Mouse (Mus musculus): ENCODE measurements around the gene Gfy. TPM values are rescaled to one million over a fixed set of nuclear protein-coding genes. Genes with fewer than 3 reads are reported as not detected.

Gene Gfy
- polyA plus RNA-seq, 1 experiment from 2014 or later = not detected

DNA sequence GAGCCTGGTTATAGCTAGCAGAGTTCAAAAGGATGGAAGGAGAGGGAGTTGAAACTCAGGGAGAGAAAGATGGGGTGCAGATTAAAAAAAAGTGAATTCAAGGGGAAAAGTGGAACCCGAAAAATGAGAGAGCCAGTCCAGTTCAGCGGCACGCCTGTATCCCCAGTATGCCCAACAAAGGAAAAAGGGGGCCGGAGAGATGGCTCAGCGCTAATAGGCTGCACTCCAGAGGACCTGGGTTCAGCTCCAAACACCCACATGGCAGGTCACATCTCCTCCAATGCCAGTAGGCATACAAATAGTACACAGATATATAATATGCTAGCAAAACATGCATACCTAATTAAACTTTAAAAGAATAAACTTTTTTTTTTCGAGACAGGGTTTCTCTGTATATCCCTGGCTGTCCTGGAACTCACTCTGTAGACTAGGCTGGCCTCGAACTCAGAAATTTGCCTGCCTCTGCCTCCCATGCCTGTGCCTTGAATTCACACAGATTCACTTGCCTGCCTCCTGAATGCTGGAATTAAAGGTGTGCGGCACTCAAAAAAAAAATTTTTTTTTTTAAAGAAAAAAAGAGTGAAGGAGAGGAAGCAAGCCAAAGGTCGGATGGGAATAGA lies 16.3 kb downstream of the Gfy start:
- WGBS = 70% methylated on average over 9 of the region's 9 CpGs
- ATAC-seq (replicated peaks) = no peak
- Histone ChIP-seq H3K4me1 (peaks cover 40% of the 10 kb centered on the region), H3K9ac (replicated peaks) (no peak overlapping the region), H3K27ac (replicated peaks) (no peak overlapping the region), H3K9me3 (no peaks in the 10 kb centered on the region), H3K4me3 (peak overlapping the region; percentile 49; the same call in 1 of the 2 replicates), H3K36me3 (0 out of 2 replicates have a peak, but pooled peaks cover 2% of the 10 kb centered on the region), H3K4me2 (replicated peaks) (no peak overlapping the region), H3K27me3 (peaks cover 45% of the 10 kb centered on the region)

DNA sequence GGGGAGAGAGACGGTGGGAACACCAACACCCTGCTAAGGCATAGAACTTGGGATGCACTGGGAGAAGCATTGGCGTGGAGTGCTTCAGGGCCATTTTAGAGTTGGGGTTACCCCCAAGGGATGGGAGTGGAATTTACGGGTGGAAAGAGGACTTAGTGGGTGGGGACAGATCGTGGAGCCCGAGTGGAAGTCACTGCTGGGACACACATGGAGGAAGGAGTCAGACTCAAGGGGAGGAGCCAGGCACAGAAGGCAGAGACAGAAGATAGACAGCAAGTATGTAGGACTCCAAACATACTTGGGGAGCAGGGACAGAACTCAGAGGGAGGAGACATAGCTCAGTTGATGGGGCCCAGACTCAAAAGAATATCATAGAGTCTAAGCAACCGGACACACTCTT lies 16.8 kb downstream of the Gfy start:
- no peak overlapping the region; the same call in 1 of the 2 replicates for H3K9ac ChIP-seq (replicated peaks)
- H3K4me1 ChIP-seq = peaks cover 34% of the 10 kb centered on the region
- peak overlapping the region; percentile 26 for H3K27ac ChIP-seq (replicated peaks)
- H3K27me3 ChIP-seq = peaks cover 40% of the 10 kb centered on the region
- H3K4me2 ChIP-seq (replicated peaks) = peak overlapping the region; percentile 44
- ATAC-seq (replicated peaks) = no peak
- no peaks in the 10 kb centered on the region for H3K9me3 ChIP-seq
- H3K36me3 ChIP-seq = 0 out of 2 replicates have a peak, but pooled peaks cover 2% of the 10 kb centered on the region
- peak overlapping the region; percentile 32 for H3K4me3 ChIP-seq
- 23% methylated on average over 6 of the region's 6 CpGs for WGBS

DNA sequence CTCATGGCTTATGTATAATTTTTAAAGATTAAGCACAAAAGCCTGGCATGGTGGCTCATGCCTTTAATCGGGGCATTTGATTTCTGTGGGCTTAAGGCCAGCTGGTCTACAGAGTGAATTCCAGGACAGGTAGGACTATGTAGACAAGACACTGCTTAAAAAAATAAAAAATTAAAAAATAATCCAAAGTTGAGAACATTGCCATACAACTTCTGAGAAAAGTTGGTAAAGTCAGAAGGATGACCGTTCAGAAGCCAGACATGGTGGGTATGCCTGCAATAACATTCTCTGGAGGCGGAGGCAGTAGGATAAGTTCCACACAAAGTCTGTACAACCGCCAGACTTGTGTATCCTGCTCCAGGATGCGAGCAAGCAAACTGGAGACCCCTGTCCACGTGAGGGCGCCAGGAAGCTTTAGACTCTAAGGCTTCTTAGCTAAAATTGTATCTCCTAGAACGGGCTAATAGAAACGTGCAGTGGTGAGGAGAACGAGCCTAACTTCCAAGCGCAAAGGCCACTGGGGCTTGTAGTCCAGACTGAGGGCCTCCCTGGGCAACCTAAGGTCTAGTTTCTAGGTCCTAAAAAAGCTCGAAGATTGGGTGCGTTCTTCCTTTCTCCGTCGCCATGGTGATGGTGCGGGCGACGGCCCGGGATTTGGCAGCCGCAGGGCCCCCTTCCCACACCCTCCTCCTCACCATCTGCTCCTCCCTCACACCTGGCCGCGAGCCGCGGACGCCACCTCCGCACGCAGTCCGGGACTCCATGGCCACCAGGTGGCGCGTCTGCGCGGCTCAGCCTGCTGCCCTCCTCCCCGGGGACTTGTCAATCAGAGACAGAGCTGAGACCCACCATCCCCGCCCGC lies 17.5 kb downstream of the Gfy start:
- H3K9me3 ChIP-seq = no peaks in the 10 kb centered on the region
- 4% methylated on average over 35 of the region's 35 CpGs for WGBS
- no peak overlapping the region; the same call in 1 of the 2 replicates for H3K9ac ChIP-seq (replicated peaks)
- peaks cover 29% of the 10 kb centered on the region for H3K4me1 ChIP-seq
- H3K4me2 ChIP-seq (replicated peaks) = peak overlapping the region; percentile 44
- ATAC-seq (replicated peaks) = peak; percentile 89
- peak overlapping the region; percentile 32 for H3K4me3 ChIP-seq
- H3K36me3 ChIP-seq = 0 out of 2 replicates have a peak, but pooled peaks cover 2% of the 10 kb centered on the region
- peak overlapping the region; percentile 26 for H3K27ac ChIP-seq (replicated peaks)
- peaks cover 37% of the 10 kb centered on the region for H3K27me3 ChIP-seq

DNA sequence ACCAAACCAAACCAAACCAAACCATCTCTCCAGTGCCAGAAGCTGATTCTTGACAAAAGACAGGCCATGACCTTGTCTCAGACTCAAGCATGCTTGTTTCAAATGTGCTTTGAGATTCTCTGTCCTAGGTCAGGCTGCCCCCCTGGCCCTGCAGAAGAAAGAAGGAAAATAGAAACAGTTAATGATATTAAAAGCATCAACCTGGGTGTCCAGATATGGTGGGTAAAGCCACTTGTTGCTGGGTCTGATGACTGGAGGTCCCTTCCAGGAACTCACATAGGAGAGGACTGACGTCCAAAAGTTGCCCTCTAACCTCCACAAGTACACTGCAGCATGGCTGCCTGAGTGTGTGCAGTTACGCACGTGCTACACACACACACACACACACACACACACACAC lies 18.5 kb downstream of the Gfy start:
- Histone ChIP-seq H3K27me3 (peaks cover 27% of the 10 kb centered on the region), H3K27ac (replicated peaks) (no peak overlapping the region), H3K9me3 (no peaks in the 10 kb centered on the region), H3K4me3 (no peak overlapping the region), H3K4me1 (peaks cover 24% of the 10 kb centered on the region), H3K36me3 (0 out of 2 replicates have a peak, but pooled peaks cover 2% of the 10 kb centered on the region), H3K4me2 (replicated peaks) (no peak overlapping the region), H3K9ac (replicated peaks) (no peak overlapping the region)
- 95% methylated on average over 3 of the region's 3 CpGs for WGBS
- no peak for ATAC-seq (replicated peaks)

DNA sequence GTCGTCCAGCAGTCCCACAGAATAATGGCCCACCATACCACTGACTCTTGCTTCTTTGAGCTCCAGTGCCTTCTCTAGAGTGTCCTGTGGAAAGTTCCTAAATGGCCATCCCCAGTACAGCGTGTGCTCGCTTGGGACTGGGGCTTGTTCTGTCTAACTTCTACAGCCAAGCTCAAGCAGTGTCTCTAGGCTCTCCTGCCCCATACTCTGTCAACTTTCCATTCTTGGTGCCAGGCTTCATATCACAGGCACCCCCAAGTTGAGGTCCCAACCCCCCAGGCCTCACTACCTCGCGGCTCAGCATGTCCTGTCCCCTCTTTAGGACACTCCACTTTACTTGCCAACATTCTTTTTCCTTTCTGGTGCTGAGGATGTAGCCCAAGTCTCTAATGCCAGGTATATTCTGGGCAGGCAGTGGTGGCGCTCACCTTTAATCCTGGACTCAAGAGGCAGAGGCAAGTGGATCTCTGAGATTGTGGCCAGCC lies 19.0 kb downstream of the Gfy start:
- no peak overlapping the region for H3K4me3 ChIP-seq
- 0 out of 2 replicates have a peak, but pooled peaks cover 2% of the 10 kb centered on the region for H3K36me3 ChIP-seq
- H3K27ac ChIP-seq (replicated peaks) = no peak overlapping the region
- no peak overlapping the region for H3K4me2 ChIP-seq (replicated peaks)
- no peaks in the 10 kb centered on the region for H3K9me3 ChIP-seq
- H3K27me3 ChIP-seq = peaks cover 22% of the 10 kb centered on the region
- H3K4me1 ChIP-seq = peaks cover 24% of the 10 kb centered on the region
- ATAC-seq (replicated peaks) = no peak
- no peak overlapping the region for H3K9ac ChIP-seq (replicated peaks)
- WGBS = 91% methylated on average over 6 of the region's 6 CpGs

DNA sequence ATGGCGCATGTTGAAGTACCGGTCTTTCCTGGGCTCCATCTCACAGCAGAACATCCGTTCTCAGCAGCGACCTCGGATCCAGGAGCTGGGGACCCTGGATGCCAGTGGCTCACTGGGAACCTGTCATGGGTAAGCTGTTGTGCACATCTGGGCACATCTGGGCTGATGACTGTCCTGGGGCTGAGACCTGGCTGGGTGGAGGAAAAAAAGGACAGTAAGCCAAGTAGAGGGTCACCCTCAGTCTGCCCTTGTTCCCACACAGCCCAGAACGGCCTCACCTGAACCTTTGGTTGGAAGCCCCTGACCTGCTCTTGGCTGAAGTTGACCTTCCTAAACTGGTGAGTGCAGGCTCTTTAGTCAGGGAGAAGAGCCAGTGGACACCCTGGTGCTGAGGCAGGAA lies 20.4 kb downstream of the Gfy start:
- Histone ChIP-seq H3K4me2 (replicated peaks) (no peak overlapping the region), H3K27ac (replicated peaks) (no peak overlapping the region), H3K27me3 (peaks cover 9% of the 10 kb centered on the region), H3K4me3 (no peak overlapping the region), H3K36me3 (0 out of 2 replicates have a peak, but pooled peaks cover 2% of the 10 kb centered on the region), H3K9me3 (no peaks in the 10 kb centered on the region), H3K9ac (replicated peaks) (no peak overlapping the region), H3K4me1 (peaks cover 28% of the 10 kb centered on the region)
- ATAC-seq (replicated peaks) = no peak
- 93% methylated on average over 6 of the region's 6 CpGs for WGBS

DNA sequence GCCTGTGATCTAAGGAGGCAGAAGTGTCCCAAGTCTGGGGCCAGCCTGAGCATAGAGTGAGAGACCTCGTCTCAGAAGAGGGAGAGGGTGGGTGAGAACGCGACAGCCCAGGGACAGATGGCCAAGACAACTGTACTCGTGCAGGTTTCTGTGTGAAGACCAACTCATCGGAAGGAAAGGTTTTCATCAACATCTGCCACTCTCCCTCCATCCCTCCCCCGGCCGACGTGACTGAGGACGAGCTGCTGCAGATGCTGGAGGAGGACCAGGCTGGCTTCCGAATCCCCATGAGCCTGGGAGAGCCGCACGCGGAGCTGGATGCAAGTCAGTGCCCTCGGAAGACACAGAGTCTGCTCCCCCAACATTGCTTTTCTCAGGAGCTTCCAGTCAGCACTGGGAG lies 21.9 kb downstream of the Gfy start:
- Histone ChIP-seq H3K36me3 (0 out of 2 replicates have a peak, but pooled peaks cover 2% of the 10 kb centered on the region), H3K9ac (replicated peaks) (no peak overlapping the region), H3K4me2 (replicated peaks) (no peak overlapping the region), H3K27me3 (no peaks in the 10 kb centered on the region), H3K4me1 (peaks cover 23% of the 10 kb centered on the region), H3K4me3 (no peak overlapping the region), H3K9me3 (no peaks in the 10 kb centered on the region), H3K27ac (replicated peaks) (no peak overlapping the region)
- WGBS = 82% methylated on average over 14 of the region's 14 CpGs
- no peak for ATAC-seq (replicated peaks)

DNA sequence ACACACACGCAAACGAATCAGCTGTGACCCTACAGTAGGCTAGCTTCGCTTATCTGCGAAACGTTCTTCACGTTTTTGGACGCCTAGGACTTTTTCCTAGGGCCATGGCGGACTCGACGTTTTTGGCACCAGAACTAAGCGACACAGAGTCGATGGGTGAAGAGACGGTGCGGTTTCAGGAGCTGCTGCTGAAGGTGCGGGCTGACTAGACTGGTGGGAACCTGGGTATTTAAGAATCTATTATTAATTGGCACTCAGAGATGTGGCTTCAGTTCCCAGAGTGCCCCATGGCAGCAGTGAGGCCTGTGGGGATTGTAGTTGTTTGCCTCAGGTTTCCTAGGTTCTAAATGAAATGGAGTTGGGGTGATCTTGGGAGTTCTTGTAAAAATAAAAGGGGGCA lies 23.2 kb downstream of the Gfy start:
- 95% methylated on average over 15 of the region's 15 CpGs for WGBS
- H3K4me2 ChIP-seq (replicated peaks) = no peak overlapping the region
- 0 out of 2 replicates have a peak, but pooled peaks cover 2% of the 10 kb centered on the region for H3K36me3 ChIP-seq
- H3K4me3 ChIP-seq = no peak overlapping the region
- H3K27me3 ChIP-seq = no peaks in the 10 kb centered on the region
- ATAC-seq (replicated peaks) = no peak
- no peaks in the 10 kb centered on the region for H3K9me3 ChIP-seq
- H3K4me1 ChIP-seq = peaks cover 15% of the 10 kb centered on the region
- H3K27ac ChIP-seq (replicated peaks) = no peak overlapping the region
- no peak overlapping the region for H3K9ac ChIP-seq (replicated peaks)

DNA sequence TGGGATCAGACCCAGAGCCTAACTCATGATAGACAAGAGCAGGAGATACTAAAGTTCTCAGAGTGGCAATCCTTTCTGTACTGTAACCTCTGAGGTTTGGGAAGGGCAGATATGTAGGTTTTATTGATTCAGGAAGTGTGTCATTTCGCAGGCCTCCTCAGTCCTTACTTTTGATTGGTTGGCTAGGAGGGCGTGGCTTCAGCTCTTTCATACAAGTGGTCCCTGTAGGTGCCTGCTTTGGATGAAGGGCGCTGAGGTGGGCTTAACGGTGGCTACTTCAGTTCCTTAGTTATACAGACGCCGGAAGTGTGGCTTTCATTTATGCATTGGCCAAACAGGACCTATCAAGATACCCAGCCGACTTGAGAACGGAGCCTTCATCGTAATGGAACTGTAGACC lies 23.8 kb downstream of the Gfy start:
- no peak overlapping the region for H3K9ac ChIP-seq (replicated peaks)
- ATAC-seq (replicated peaks) = no peak
- H3K4me2 ChIP-seq (replicated peaks) = 0 out of 2 replicates have a peak overlapping the region, but pooled peaks have one; percentile 73
- H3K4me1 ChIP-seq = peaks cover 21% of the 10 kb centered on the region
- 0 out of 2 replicates have a peak, but pooled peaks cover 2% of the 10 kb centered on the region for H3K36me3 ChIP-seq
- no peaks in the 10 kb centered on the region for H3K9me3 ChIP-seq
- no peak overlapping the region; the same call in 1 of the 2 replicates for H3K4me3 ChIP-seq
- H3K27ac ChIP-seq (replicated peaks) = no peak overlapping the region
- 87% methylated on average over 9 of the region's 9 CpGs for WGBS
- H3K27me3 ChIP-seq = no peaks in the 10 kb centered on the region

DNA sequence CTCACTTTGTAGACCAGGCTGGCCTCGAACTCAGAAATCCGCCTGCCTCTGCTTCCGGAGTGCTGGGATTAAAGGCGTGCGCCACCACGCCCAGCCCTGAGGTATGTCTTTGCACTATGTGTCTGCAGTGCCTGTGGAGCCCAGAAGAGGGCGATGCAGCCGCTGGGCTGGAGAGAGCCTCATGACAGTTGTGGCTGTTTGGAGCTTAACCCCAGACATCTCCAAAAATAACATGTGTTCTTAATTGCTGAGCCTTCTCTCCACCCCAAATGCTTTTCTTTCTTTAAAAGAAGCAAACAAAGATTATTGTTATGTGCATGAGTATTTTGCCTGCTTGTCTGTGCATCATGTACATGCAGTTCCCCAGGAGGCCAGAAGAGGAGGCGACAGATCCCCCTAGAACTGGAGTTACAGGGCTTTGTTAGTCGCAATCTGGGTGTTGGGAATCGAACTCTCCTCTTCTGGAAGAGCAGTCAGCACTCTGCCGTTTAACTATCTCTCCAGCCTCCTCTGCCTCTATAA lies 24.3 kb downstream of the Gfy start:
- Histone ChIP-seq H3K4me3 (peak overlapping the region; percentile 79), H3K36me3 (0 out of 2 replicates have a peak, but pooled peaks cover 2% of the 10 kb centered on the region), H3K27ac (replicated peaks) (peak overlapping the region; percentile 98), H3K4me2 (replicated peaks) (peak overlapping the region; percentile 73), H3K4me1 (peaks cover 21% of the 10 kb centered on the region), H3K9me3 (no peaks in the 10 kb centered on the region), H3K27me3 (no peaks in the 10 kb centered on the region), H3K9ac (replicated peaks) (0 out of 2 replicates have a peak overlapping the region, but pooled peaks have one; percentile 6)
- no peak for ATAC-seq (replicated peaks)
- 80% methylated on average over 12 of the region's 12 CpGs for WGBS

DNA sequence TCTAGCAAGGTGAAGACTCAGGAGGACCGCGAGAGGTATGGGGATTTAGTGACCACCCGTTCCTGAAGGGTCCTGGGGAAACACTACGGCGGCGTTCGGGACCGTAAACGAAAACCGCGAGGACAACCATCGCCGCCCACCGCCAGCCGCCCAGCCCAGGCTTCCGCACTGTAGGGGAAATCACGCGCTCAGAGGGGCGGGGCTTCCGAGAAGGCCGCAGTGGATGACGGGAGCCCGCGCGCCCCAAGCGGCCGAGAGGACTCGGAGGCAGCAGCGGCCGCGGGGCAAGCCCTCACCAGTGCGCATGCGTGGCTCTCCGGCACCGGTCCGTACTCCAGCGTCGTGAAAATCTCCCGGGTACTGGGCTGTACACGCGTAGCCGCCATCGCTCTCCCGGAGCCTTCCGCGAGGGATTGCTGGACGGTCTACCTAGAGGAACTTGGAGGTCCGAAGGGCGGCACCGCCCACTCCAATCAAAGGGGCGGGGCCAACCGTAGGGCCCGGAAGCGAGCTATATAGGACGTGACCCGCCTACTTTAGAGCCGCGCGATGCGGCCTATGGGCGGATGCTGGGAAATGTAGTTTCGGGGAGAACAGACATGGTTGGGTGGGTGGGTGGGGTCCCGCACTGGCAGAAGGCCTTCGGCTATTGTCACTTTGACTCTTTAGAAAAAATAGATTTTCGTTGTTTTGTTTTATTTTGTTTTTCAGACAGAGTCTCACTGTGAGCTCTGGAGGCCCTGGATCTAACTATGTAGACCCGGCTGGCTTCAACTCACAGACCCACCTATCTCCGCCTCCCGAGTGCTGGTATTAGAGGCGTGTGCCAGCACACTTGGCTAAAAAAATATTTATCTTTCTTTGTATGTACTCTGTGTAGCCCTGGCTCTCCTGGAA lies 25.0 kb downstream of the Gfy start, which contains the start of the genes Pih1d1 and Aldh16a1:
Pih1d1 (plus strand) TSS at position 208 of the 897 bp plus-strand sequence.
Aldh16a1 (minus strand) TSS at position 489 of the 897 bp plus-strand sequence.
- Histone ChIP-seq H3K4me2 (replicated peaks) (peak within 1 kb of the TSS; percentile 73), H3K36me3 (0 out of 2 replicates have a peak, but pooled peaks cover 2% of the 10 kb centered on the region), H3K4me1 (peaks cover 21% of the 10 kb centered on the region), H3K4me3 (peak within 1 kb of the TSS; percentile 79), H3K27me3 (no peaks in the 10 kb centered on the region), H3K27ac (replicated peaks) (peak within 1 kb of the TSS; percentile 98), H3K9ac (replicated peaks) (peak within 1 kb of the TSS; percentile 88), H3K9me3 (no peaks in the 10 kb centered on the region)
- 5% methylated on average over 69 of the region's 69 CpGs for WGBS
- ATAC-seq (replicated peaks) = peak; percentile 96

Data from forebrain, embryonic 15.5 days (tissue).